Mouse (Mus musculus): ENCODE data around the gene Mdga1.

Mdga1 gene

DNA sequence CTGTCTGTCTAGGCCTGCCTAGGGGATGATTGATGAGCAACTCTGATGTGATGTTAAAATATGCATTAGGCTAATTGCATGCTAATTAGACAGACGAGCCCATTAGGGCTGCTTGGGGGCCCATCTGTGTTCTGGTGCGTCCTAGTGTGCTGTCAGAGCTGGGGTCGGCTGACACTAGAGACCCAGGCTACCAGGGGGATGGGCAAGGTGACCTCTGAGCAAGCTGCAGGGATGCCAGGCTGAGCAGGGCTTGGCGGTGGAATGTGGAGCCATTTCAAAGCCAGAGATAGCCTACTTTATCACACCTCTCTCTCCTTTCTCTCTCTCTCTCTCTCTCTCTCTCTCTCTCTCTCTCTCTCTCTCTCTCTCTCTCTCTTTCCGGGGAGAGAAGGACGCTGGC lies 49.8 kb downstream of the Mdga1 start:
- no peak for DNase-seq (ENCODE audit: low read depth)

DNA sequence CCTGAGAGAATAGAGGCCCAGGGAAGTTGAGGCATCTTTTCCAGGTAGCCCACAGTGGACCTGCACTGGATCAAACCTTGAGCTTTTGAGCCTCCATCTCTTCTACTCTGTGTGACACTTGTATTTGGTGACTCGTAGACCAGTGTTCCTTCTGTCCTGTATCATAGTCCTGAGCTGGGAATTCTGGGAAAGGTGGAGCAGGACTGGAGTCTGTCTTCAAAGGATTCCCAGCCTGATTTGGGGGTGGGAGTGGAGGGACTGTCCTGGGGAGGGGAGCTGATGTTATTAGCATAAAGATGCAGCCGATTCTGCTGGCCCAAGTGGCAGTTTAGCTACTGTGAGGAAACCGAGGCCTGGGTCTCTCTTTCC lies 50.4 kb downstream of the Mdga1 start:
- DNase-seq (ENCODE audit: low read depth): no peak

DNA sequence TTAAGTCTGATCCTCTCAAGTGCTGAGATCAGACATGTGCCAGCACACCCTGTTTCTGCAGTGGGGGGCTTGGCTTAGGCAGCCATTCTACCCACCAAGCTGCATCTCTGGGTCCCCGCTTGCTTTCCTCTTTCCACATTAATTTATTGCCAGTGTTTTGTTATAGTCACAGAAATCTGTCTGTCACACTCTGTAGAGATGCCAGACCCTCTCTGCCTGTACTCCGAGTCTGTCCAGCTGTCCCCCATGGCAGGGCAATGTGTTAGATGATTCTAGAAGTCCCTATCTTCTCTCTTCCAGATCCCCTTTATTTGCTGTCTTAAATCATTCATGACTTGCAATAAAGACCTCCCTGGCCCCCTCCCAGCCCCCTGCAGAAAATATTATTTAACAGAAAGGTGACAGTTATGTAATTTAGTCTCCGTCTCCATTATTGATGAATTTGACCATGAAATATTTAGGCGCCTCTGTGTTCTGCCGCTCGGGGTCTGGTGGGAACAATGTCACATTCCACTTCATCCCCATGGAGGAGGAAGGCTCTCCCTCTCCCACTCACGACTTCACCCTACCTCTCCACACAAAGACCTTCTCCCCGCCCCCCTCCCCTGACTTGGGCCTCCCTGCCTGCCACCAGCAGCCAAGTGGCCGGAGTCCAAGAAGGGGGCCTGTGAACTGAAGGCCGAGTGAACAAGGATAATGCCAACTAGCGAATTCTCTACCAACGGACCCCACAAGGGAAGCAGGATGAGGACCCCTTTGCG lies 50.9 kb downstream of the Mdga1 start:
- no peak for DNase-seq (ENCODE audit: low read depth)

DNA sequence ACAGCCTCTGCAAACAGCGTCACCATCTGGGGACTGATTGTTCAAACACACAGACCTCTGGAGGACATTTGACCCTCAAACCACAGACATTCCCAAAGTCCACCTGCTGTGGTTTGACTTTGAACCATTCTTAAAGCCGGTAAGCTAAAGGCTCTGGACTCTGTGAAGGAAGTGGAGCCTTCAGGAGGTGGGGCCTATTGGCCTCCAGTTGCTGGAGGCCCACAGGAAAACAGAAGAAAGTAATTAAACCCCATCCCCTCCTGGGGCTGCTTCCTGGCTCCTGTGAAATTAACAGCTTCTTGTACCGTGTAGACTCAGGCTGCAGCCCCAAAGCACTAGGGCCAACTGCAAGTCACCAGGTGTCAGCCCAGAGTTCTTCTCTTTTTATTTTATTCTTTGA lies 52.9 kb downstream of the Mdga1 start:
- no peak for DNase-seq (ENCODE audit: low read depth)

DNA sequence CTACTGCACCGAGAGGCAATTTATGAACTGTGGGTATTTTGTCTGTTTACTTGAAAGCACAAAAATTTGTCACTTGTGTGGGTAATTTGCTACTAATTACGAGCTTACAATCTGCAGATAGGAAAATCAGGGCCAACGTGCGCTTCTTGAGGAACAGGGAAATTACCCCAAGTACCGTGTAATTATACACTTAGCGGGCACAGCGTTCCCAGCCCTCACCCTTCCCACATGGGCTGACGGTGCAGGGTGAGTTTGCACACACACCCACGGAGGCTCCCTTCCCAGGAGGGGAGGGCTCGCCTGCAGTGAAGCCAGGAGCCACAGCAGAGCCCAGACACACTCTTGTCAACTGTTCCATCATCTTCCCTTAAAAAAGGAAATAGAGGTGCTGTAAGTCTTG lies 54.1 kb downstream of the Mdga1 start:
- DNase-seq (ENCODE audit: low read depth): no peak

DNA sequence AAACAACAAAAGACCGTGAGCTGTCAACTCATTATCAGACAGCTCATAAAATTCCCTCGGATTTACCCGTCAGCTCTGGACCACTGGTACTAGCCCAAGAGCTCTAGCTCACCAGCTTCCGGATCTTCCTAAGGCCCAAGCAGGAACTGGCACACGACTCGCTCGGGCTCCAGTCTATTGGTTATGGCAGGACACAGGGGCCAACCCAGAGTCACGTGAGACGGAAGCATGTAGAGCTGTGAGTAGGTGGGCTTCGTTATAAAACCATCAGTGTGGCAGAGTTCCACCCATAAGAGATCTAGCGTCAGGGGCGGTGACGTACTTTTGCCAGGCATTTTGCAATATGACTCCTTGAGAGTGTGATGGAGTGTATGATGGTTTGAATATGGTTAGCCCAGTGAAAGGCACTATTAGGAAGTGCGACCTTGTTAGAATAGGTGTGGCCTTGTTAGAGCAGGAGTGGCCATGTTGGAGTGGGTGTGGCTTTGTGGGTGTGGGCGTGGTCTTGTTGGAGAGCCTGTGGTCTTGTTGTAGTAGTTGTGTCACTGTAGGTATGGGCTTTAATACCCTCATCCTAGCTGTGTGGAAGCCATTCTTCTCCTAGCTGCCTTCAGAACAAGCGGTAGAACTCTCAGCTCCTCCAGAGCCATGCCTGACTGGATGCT lies 56.5 kb downstream of the Mdga1 start:
- DNase-seq (ENCODE audit: low read depth): no peak

DNA sequence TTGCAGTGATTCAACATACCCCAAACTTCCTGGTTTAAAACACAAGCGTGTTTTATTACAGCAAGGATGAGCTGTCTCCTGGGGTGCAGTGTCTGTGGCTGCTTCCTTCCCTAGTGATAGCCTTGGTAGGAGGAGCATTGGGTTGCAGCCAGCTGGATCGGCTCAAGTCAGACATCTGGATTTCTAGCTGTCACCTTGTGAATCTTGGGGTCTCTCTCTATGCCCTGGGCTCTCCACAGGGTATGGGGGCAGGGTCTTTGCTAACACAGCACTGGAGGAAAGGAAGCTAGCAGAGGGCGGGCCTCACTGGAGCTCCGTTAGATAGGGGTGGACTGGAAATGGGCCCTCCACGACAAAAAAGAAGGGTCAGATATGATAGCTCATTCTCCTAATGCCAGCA lies 57.2 kb downstream of the Mdga1 start:
- no peak for DNase-seq (ENCODE audit: low read depth)

DNA sequence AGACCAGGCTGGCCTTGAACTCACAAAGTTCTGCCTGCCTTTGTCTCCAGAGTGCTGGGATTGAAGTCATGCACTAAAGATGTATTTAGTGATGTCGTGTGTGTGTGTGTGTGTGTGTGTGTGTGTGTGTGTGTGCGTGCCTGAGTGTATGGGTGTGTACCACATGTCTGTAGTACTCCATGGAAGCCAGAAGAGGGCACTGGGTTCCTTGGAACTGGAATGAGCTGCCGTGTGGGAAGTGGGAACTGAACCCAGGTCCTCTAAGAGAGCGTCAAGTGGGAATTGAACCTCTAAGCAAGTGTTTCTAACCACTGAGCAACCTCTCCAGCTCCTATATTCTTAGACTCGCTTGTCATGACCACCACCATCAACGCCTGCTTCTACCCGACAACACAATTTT lies 60.9 kb downstream of the Mdga1 start:
- no peak for DNase-seq (ENCODE audit: low read depth)

DNA sequence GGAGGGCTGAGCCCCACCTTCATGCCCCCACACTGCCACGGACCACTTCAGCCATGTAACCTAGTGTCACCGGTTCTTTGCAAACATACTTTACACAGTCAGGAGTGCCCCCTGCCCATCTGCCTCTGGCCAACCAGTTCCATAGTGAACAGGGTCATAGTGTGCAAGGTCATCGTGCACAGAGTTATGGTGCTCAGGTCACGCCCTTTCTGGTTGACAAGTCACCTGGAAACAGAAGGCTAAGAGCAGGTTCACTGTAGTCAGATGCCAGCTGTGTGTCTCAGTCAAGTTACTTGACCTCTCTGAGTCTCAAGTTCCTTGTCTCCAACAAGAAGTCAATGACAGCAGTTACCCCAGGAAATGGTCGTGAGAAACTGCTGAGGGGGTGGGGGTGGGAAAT lies 65.2 kb downstream of the Mdga1 start:
- no peak for DNase-seq (ENCODE audit: low read depth)

DNA sequence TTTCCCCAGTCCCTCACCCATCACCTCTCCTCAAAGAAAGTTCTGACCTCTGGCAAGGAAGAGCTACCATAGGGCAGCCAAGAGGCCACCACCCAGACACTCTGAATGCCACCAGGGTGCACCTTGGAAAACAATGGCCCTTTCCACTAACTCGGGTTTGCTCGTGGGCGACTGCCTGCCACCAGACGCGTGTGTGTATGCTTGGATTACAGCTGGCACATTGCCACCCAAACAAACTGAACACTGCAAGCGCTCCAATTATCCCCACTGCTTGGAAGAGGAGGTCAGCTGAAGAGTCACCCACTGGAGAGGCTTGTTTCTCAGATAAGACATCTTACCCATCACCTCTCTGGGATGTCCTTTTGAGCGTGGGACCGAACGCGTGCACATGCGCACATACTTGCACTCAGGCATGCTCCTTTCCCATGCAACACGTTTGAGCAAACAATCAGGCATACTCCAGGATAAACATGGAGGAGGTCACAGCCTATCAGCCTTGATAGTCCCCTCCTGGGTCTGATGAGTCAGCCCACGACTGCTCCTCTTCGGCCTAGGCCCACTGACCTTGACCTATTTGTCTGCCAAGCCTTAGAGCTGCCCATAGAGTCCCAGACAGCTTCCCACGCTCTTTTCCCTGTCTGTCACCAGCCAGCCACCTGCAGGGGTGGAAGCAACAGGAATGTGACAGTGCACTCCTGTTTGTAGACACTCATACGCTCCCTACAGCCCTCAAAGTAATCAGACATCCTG lies 67.3 kb downstream of the Mdga1 start:
- no peak for DNase-seq (ENCODE audit: low read depth)

DNA sequence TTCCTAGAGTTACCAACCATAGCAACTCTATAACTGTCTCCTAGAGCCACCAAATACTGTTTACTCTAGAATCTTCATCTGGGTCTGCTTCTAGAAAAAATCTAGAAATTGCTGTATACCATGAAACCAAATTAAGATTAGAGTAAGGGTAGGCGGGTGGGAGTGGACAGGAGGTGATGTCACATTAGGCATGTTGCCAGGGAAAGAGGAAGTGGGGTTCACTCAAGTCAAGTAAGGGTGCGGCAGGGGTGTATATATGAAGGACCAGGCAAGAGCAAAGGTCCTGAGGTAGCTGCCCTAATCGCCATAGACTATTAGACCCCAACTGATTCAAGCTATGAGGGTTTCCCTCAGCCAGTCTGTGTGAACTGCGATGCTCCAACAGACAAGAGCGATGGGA lies 69.6 kb downstream of the Mdga1 start:
- DNase-seq (ENCODE audit: low read depth): no peak

DNA sequence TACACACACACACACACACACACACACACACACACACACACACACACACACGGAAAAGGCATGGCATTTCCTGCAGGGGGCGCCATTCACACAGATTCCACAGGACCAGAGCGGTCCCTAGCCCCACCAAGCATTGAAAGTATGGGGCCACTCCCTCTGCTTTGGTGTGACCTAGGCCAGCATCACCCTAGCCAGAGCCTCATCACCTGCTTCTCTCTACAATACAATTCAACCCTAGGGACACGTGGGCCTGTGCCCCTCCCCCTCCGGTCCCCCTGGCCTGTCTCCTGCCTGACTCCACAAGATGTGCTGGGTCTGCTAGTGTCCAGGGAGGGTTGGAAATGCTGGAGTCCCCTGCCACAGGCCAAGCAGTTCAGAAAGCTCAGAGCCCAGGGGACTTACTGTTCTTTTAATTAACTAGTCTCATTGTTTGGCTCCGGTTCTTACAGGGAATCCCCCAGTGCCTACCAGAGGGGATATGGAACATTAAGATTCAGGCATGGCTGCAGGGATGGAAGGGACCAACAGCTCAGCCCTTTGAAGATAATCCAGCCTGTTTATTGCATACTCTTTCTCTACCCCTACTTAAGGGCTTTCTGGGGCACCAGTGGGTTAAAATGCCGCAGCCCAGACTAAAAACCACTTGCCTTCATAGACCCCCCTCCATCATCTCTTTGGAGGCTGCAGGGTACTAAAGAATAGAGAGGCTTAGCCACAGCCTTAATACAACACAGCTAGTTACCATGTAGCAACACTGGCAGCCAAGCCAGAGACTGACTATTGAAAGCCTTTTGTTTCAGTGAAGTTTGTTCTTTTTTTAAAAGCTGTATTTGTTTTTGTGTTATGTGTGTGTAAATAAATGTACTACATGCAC lies 73.5 kb downstream of the Mdga1 start:
- no peak for DNase-seq (ENCODE audit: low read depth)

DNA sequence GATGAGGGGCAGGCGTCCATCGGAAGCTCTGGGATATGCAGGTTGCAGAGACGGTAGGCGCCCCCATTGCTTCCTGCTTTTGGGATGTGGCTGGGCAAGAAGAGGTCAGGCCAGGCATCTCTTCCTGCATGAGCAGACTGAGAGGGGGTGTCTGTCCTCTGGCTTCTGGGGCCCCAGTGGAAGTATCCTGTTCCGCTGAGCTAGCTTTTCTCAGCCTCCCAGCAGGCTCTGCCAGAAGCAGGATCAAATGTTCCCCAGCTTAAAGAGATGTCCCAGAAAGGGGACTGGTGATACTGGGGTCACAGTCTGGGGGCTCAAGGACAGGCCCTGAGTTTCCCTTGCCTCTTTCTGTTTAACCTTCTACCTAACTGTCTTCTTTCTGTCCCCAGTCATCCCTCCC lies 74.3 kb downstream of the Mdga1 start:
- no peak for DNase-seq (ENCODE audit: low read depth)

DNA sequence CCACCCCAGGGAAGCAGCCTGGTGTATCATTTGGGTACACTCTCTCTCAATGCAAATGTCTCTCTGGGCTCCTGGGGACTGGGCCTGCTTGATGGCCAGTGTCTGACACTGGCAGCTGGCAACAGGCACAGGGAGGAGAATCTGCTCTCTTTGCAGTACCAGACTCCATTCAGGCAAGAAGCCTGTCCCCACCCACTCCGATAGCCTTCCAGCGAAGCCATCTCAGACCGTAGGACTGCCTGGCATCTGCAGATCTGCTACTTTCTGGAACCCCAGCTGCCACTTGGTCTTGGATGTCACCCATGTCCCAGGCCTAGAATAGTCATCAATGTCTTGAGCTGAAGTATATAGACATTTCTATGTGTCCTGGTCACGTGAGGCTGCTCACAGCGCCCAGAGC lies 74.9 kb downstream of the Mdga1 start:
- DNase-seq (ENCODE audit: low read depth): no peak

DNA sequence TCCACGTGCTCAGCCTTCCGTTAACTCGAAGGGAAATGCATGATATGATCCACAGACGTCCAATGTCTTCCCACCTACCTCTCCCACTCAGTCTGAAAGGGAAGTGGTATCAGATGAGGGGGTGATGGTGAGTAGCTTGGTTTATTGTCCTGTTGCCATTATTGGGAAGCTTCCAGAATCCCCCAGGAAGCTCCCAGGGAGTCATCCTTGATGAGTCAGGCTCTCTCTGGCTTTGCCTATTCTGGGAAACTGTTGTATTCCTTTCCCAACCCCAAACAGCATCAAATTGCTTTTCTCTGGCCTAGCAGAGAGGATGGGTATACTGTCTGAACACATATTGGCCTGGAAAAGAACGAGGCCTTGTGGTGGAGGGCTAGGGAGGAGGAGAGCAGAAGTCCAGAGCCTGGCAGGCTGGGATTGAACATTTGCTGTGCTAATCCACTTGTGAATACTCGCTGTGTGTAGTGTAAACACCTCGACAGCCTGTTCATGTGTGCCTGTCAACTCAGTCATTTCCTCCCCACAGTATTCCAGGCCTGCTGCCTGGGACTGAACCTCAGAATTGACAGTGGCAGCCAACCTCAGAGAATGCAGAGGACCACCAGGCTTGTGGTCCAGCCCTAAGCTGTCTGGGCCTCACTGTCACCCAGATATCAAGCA lies 79.3 kb downstream of the Mdga1 start:
- DNase-seq (ENCODE audit: low read depth): no peak

DNA sequence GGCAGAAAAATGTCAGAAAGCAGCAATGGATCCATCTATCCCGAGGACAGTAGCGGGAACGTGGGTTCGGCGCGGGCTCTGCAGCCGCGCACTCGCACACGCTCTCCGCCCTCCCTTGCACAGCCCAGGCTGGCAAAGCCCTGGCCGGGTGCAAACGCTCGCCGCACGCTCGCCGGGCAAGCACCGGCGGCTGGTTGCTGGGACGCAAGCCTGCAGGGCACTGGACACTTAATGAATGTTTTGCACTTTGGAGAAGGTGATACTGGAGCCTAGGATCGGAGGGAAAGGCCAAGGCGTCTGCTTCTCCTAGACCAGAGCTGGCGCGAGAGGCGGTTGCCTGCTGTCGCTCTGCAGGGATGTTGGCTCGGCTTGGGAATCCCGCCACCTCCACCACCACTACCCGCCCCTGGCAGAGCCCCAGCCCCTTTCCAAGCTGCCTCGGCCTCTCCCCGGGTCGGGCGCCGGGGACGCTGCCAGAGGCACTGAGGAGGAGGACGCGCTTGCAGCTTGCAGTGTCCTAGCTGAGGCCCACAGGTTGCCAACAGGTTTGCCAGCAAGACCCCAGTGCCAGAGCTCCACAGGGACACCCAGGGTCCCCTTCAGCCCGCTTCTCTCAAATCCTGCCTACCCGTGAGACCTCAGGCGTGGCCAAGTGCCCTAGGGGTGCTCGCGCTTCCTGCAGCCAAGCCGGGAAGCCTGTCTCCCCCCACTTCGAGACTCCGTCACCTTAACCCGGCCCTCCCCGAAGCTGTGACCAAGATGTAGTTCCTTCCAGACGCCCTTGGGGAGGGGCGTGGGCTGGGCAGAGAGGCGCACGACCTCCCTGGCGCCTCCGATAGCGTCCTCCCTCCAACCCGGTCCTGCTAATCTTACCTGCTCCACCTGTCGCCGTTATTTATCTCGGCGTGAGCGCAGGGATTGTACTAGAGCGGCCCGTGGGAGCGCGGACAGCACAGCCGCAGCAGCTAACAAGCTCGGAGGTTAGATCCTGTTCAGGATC lies 80.6 kb downstream of the Mdga1 start:
- no peak for DNase-seq (ENCODE audit: low read depth)

DNA sequence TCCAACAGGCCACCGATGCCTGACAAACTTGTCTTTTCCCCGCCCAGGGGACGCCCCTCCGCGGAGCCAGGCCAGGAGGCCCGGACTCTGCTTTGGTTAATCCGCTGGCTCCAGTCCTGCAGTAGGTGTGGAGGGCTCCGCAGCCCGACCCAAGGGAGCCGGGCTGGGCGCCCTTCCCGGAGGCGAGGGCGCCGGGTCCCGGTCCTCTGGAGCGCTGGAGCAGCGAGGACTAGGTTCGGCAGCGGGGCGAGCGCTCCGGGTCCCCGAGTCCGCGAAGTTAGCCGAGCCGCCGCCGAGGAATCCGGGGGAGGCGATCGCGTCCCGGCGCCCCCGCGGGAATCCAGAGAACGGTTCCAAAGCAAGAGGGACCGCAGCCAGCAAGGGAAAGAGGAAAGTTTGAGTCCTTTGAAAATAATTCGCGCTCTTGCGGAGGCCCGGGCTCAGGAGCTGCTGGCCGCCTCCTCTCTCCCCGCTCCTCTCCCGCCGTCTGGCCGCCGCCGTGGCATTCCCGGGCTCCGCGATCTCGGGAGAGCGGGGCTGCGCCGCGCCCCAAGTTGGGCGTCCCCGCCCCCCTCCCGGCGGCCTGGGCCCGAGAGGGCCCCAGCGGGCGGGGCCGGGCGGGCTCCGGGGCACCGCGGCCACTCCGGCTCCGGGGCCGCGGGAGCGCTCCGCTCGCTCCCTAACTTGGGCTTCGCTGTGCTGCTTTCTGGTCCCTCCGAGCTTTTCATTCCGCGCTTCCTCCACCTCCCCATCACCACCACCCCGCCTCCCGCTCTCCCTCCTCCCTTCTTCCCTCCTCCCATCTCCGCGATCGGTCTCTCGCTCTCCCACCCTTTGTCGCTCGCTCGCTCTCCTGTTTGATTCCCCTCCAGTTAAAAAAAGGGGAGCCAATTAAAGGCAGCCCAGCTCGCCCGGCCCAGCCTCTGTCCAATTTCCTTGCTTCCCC lies 81.7 kb downstream of the Mdga1 start:
- DNase-seq (ENCODE audit: low read depth): no peak

DNA sequence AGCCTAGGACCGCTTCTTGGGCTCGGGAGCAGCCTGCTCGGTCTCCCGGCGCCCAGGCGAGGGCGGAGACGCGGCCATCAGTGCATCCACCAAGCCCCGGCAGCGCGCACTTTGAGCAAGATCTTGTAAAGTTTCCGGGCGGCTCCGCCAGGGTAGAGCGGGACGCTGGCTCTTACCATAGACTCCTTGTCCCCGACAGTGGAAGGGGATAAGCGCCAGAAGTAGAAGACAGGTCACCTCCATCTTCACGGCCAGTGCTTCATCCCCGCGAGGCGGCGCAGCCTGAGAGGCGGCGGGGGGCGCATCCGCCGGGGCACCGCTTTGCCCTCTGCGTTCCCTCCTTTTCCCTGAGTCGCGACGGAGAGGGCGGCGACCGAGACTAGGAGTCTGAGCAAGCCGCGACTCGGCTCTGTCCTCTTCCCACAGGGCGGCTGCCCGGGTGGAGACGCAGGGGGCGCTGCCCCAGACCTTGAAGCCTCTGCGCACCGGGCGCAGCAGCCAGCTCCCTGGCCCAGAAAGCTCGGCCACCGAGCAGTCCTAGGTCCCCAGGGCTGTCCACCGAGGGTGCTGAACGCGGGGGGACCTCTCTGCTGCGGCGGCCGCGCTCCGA lies 82.5 kb downstream of the Mdga1 start:
- DNase-seq (ENCODE audit: low read depth): peak; percentile 38
